Mouse (Mus musculus) bone marrow, adult 2 months (tissue): Measurements from ENCODE around the gene Fam102a.

Source experiments
- CTCF ChIP-seq: fragments of 200-500 bp; IDR thresholded peaks from 2 replicates; pipeline ENCODE4 v1.5.1; 2011; ENCODE audit warnings: low read length, control low read depth; ENCODE audit not compliant: control insufficient read depth, insufficient read depth
- POLR2A ChIP-seq: fragments of 200-500 bp; IDR thresholded peaks from 2 replicates; pipeline ENCODE4 v1.6.1; 2011; ENCODE audit warnings: low read depth, mild to moderate bottlenecking, control low read depth, low read length, borderline replicate concordance; ENCODE audit not compliant: control insufficient read depth

DNA sequence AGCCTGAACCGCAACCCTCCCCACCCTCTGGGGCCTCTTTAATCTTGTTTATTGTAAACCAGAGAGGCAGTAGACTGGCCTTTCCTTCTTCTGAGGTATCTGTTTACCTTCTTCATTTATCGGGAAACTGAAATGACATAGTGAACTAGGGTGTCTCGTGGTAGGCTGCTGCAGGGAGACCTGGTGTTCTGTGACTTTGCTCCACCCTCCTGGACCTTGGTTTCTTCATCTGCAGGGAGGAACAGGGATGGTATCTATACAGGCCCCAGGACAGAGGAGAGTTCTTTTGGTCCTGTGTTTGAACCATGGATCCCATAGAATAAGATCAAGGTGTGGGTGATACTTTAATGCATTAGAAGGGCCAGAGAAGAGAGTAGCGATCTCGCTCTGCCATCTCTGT lies 16.1 kb downstream of the Fam102a start:
- TF ChIP-seq CTCF (no peak), POLR2A (no peak)
